Mouse (Mus musculus) left cerebral cortex, adult 9 months (tissue): ENCODE results near the gene Mmp2.
"Not testable (repeated sequence)": the region's sequence is repeated elsewhere in the genome, so short reads cannot be mapped to it uniquely, and the experiment has no call there.

Experiments
- DNase-seq, 2 experiments: peaks; one replicate each; pipeline ENCODE4 v3.0.0; 2022; ENCODE audit warnings: low spot score in 2 of 2

Mmp2 gene

DNA sequence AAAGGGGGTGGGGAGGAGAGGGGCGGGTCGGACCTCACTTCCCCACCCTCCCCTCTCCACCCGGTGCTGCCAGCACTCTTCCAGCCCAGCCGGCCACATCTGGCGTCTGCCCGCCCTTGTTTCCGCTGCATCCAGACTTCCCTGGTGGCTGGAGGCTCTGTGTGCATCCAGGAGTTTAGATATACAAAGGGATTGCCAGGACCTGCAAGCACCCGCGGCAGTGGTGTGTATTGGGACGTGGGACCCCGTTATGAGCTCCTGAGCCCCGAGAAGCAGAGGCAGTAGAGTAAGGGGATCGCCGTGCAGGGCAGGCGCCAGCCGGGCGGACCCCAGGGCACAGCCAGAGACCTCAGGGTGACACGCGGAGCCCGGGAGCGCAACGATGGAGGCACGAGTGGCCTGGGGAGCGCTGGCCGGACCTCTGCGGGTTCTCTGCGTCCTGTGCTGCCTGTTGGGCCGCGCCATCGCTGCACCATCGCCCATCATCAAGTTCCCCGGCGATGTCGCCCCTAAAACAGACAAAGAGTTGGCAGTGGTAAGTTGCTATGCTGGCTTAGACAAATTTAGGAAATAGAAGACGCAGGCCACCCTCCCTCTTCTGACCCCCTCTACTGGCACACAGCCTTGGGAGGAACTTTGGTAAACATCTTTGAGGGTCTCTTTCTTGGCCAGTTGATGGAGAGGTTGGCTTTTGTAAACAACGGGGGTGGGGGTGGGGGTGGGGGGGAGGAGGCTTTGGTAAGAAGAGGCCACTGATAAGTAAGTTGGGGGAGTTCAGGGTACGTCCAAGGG lies at the start of gene Mmp2:
Gene Mmp2, plus strand, starts transcription at position 49 of the 792 bp plus-strand sequence.
- no peak for DNase-seq

DNA sequence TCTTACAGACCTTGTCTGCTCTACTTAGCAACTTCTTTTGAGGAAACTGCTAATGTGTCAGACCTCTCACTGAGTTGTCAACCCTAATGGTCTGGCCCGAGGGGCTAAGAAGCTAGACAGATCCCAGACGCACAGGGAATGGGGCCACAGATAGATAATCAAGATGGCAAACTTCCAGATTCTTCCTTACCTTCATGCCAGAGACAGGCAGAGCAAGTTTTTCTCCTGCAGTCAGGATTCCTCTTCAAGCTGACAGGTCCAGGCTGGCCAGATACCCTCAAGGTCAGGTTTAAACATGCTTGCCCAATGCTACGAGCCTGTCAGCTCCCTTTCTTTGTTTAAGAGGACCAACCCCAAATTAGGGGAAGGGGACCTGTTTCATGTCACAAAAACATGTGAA lies 46.1 kb upstream of the Mmp2 start:
- no peak for DNase-seq

DNA sequence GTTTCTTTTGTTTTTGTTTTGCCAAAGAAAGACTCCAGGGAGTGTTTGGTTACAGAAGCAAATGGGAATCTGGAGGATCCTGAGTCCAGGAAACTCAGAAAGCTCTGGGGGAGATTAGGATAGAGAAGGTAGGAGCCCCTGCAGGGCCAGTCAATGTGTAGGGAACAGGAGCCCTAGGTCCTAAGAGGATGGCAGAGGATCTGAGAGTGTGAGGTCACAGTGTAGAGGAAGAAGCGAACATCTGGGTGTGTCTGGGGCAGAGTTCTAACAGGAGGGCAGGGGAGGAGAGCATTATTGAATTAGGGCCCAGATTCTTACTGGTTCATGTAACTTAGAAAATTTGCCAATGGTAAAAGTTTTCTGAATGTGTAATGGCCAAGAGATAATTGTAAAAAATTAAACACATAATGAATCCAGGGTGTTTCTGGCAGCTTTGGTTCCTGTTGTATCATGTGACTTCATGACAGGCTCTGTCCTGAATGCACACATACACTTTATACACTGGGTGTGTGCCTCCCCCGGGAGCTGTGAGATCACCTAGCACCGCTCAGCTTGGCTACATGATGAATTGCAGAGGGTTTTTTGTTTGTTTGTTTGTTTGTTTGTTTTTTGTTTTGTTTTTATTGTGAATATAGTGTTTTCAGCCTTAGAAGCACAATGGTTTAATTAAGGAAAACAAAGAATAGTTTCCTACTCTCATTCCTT lies 43.0 kb upstream of the Mmp2 start:
- no peak for DNase-seq

DNA sequence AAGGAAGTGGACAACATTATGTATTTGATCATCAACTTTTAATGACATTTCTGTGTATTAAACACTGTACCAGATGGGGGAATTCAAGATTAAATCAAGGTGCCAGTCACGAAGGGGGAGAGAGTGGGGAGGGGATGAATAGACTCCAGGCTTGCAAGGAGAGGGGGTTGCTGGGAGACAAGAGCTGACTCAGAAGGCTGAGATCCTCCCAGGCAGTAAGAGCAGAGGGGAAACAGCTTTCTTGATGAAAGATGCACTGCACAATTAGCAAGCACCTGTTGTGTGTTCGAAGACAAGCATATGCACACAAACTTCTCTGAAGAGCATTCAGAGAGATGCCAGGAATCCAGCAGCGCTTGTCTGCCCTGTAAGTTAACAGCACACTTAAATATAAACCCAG lies 36.3 kb upstream of the Mmp2 start:
- no peak for DNase-seq

DNA sequence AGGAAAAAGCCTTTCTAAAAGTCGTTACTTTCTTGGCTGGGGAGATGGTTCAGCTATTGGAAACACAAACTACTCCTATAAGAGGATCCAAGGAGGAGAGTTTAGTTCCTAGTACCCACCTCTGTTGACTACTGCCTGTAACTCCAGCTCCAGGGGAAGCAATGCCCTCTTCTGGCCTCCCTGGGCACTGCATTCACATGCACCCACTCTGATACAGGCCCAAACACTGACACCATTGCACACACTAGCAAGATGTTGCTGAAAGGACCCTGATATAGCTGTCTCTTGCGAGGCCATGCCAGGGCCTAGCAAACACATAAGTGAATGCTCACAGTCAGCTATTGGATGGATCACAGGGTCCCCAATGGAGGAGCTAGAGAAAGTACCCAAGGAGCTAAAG lies 35.1 kb upstream of the Mmp2 start:
- DNase-seq, result not testable (repeated sequence)

DNA sequence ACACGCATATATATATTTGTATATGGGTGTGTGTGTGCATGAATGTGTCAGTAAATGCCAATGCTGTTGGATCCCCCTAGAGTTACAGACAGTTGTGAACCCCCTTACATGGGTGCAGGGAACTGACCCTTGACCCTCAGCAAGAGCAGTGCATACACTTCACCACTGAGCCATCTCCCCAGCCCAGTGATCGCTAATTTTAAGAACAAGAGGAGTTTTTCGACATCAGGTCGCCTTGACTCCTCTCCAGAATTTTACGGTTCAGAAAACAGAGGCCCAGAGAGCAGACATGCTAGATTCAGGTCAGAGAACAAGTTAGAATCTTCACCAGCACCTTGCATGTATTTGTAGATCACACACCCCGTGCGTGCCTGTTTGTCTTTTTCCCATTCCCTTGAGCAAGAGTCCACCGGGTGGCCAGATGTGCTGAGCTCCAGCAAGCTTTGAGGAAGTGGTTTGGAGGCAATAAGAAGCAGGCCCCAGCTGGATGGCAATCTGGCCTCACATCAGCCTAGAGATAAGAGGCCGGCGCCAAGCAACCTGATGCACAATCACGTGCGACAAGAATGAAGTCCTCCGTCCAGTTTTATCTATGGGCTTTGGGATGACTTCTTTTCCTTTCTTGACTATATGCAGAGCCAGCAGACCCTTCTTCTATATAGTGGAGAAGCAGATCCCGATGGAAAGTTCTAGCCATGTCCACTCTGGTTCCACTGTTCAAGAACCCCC lies 33.1 kb upstream of the Mmp2 start:
- no peak for DNase-seq

DNA sequence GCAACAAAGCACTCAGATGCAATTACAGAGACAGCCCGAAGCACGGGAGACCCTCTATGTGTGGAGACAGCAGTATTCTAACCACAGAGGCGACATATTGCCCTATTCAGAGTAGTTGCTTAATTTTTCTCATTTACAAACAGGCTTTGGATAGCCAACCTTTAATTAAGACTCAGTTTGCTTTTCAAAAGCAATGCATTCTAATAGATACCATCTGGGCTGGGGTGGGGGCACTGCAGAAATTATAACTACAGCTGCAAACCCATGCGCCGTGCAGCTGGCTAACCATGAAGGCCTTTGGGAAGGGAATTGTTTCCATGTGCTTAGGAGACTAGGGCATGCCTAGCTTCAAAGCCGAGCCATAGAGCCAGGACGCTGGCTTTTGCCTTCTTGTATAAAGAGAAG lies 29.6 kb upstream of the Mmp2 start:
- DNase-seq, result no peak

DNA sequence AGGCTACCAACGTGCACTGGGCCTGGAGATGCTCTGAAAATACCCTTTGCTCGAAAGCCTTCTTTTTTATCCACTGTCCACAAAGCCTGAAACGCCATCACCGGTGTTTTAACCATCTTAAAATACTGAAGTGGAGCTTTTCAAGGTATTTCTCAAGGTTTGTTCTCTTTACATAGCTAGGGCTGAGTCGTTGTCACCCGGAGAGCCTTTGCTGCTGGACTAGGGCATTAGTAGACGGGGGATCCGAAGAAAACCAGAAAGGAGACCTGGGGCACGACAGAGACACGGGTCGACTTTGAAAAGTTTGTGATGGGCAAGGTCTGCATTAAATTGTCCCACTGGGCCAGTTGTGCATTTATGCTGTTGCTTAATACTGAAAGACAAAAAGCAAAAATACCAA lies 27.7 kb upstream of the Mmp2 start:
- DNase-seq, result no peak

DNA sequence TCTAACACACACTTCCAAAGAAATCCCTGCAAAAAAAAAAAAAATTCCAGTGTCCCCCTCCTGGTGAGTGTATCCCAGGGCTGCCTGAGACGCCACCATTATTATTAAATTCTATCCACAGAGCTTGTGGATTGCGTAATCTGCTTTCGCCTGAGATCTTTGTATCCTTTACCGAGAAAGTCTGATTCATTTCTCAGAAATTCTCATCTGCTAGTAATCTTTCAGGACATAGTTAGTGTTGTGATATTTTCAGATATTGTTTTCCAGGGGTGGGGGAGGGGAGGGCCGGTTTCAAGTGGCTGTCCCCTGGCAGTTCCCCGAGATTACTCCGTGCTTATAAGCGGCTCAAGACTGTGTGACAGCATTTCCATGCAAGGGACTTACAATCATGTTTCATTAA lies 25.9 kb upstream of the Mmp2 start:
- DNase-seq, result no peak

DNA sequence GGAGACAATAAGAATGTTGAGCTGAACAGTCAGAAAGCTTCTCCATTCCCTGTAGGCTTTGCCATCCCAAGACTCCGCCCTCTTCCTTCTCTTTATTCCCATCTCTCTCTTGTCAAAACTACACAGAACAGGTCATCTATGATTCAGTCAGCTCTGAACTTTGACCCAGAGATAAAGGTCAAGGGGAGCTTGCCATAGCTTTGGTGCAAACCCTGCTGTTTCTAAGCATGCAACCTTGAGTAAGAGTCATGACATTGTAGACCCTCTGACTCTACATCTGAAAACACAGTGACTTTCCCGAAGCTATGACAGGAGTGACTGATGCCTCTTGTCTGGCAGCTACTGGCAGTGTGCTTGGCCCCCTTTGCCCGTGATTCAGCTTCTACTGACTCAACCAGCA lies 24.5 kb upstream of the Mmp2 start:
- DNase-seq, result no peak

DNA sequence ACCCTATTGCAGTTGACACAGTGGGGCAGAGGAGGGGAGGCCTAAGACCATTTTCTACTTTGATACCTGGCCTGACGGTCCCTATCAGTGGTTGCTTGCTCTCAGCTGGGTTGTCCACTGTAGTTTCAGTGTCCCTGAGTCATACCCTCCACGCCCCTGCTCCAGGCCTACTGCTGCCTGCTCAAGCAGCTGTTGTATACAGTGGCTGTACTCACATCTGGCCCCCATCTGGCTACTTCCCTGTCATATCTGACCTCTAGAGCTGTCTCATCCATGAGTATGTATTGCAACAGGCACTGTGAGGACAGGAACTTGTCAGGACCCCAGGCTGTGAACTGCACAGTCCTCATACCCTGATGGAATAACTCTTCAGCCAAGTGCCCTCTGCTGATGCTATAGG lies 14.3 kb upstream of the Mmp2 start:
- no peak for DNase-seq

DNA sequence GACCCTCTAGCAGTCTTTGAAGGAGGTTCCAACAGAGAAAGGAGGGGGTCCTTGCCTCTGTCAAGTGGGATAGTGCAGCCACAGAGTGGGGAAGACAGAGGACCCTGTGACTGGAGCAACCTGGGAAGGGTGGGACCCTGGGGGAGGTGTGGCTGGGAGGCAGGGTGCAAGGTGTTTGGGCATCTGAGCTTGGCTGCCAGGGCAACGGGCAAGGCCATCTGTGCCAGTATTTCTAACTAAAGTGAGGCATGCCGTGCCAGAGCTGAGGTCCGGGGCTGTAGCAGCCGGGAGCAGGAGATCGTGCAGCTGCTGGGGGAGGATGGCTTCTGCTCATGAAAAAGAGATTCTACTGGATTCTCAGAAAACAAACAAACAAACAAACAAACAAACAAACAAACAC lies 11.4 kb upstream of the Mmp2 start:
- DNase-seq, result no peak

DNA sequence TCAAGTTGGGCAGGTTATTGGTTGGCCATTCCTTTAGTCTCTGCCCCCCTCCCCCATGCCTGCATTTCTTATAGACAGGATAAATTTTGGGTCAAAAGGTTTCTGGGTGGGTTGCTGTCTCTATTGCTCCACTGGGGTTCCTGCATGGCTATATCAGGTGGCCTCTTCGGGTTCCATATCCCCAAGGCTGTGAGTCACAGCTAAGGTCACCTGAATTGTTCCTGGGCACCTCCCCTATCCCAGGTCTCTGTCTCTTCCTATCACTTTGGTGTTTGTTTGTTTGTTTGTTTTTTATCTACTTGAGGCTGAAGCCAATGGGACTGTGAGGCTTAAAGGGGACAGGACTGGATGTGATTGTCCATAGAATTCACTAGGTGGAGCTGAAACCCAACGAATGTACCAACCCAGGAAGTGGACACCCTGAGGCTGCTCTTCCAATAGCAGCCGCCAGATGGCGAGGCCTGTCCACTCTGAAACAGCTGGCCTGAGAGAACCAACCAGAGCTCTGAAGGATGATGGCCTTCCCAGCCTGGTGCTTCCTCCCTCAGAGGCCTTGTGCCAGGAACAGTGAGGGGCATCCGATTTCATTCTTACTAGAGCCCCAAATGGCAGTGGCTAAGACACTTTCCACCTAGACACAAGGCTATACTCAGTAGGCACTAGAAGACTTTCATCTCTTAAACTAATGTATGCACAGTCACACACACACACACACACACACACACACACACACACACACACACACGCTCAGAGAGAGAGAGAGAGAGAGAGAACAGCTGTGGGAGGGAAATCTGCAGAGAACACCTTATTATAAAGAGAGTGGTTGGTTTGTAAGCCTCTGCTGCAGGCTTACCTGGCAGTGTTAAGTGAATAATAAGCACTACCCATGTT lies 8.9 kb upstream of the Mmp2 start:
- peak; percentile 62 to 92 for DNase-seq

DNA sequence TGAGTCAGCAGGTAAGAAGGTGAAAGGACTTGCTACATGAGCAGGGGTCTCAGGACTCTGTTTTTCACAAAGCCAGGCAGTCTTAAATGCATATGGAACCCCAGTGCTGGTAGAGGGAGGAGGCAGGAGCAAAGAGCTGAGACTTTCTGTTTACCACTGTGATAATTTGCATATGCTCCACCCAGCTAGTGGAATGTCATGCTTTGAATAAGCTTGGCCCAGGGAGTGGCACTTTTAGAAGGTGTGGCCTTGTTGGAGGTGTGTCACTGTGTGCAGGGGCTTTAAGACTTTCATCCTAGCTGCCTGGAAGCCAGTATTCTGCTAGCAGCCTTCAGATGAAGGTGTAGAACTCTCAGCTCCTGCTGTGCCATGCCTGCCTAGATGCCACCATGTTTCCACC lies 5.9 kb upstream of the Mmp2 start:
- no peak for DNase-seq

DNA sequence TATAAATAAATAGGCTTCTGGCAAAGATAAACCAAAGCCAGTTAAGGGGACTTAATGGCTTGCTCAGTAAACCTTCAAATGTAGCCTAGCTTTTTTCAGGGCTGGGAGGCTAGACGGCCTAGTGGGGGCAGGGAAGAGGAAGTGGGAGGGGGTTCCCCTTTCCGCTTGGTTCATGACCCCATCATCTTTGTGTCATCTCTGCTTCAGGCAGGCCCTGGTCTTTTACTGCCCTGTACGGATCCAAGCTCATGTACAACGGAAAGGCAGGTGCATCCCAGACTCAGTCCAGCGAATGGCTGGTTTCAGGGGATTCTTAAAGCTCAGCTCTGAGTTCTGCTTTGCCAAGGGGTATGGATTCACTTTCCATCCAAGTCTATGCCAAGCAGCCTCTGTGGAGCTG lies 4.7 kb upstream of the Mmp2 start:
- no peak for DNase-seq

DNA sequence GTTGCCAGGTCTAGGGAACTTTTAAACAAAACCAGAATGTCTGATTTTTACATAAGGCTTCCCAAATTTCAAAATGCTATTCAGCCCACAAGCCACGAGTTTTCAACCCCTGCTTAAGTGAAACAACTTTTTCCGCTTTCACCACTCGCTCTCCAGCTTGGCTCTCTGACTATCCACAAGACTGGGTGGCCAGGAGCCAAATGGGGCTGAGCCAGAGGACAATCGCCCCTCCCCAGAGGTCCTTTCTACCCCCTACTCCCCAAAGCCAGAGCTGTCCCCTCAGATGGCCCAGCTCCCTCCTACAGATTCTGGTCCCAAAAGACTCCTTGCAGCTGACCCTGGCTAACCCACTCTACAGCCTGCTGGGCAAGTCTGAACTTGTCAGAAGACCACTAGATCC lies 1.1 kb upstream of the Mmp2 start:
- no peak for DNase-seq

DNA sequence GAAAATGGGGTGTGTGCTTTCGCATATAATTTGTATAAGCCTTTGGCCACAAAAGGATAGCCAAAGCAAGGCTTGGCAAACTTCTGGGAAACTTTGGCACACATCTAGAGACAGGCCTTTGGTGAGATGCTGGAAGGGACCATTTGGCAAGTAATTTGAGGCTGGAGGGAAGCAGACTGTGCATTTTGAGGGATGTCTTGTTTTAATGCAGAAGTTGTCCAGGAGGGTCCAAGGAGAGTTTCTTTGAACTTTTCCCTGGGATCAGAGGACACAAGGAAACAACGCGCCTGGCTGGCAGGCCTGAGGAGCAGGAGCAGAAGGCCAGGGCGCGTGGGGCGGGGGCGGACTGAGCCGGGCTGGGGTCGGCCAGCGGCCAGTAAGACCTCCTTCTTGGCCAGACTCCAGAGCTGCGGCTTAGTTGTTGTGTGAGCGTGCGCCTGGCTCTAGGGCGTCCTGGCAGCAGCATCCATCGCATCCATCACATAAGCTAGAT lies 1.2 kb downstream of the Mmp2 start:
- no peak for DNase-seq

DNA sequence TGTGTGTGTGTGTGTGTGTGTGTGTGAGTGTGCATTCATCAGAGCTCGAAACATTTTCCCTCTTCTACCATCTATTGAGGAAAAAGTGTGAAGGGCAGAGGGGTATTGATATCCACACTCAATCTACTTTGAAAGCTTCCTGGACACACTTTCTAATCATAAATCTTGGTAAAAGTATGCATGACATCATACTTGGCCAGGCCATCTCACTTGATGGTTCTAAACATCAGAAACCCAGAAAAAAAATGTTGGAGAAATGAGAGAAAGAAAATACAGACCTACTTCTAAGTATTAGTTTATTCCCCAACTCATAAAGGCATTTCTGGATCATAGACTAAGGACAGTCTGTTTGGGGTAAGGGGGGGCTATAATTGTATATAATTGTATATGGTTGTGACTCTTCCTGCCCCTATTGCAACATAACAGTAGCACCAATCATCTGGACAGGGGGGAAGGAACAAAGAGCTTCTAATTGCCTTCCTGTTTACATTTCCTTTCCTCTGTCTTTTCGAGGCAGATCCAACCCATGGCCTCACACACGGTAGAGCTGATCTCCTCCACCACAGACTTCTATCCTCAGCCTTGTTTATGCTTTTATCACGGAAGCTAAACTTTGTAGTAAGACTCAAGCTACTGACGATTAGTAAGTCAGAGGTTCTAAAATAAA lies 7.1 kb downstream of the Mmp2 start:
- no peak for DNase-seq

DNA sequence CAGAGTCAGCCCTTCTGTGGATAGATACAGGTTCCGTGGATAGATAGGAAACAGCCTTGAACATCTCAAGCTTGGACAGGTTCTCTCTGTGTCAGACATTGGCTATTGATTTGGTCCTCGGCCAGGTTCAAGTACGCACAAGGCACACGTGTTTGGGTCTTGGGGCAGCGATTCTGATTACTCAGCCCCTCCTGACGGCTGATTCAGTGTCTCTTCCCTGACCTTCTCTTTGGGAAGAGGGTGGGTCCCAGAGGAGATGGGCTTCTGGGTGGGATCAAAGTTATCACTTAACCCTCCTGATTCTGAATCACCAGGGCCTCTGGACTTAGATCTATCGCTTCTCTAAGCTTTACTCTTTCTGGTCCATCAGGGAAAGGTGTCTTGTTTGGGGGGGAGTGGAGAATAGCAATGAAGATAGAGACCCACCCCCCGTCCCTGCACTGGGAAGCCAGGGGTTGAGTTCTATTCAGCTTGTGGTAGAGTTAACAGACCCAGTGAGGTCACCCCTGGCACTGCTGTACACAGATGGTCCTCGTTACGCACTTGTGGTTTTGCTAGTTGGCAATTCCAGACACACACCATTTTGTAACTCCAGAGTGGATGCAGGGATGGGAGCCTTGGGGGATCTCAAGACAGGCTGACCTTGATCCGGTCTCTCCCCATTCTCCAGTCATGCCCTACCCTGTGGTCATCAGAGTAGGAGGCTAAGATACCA lies 7.9 kb downstream of the Mmp2 start:
- DNase-seq, result no peak

DNA sequence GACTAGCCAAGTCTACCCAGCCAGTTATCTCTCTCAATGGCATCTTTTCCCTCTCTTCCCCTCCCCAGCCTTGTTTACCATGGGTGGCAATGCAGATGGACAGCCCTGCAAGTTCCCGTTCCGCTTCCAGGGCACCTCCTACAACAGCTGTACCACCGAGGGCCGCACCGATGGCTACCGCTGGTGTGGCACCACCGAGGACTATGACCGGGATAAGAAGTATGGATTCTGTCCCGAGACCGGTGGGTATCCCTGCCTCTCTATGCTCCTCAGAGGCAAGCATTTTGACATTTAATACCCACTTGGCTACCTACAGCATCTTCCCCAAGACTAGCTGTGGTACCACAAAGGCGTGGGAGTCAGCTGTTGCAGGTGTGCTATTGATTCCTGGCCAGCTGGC lies 8.8 kb downstream of the Mmp2 start:
- DNase-seq, result no peak
